Mouse (Mus musculus) urinary bladder, postnatal 36 days (tissue): ENCODE measurements at regions not wholly inside any gene's neighbourhood (a gene's known extent, or its start where the extent isn't known, plus 50 kb on each side); places are given as distances from the start of the nearest gene placed in this dataset.

Experiments
- DNase-seq, 2 experiments: peaks; one replicate each; pipeline ENCODE4 v3.0.0; 2022; ENCODE audit warnings: low spot score in 2 of 2, mixed read lengths in 1 of 2

DNA sequence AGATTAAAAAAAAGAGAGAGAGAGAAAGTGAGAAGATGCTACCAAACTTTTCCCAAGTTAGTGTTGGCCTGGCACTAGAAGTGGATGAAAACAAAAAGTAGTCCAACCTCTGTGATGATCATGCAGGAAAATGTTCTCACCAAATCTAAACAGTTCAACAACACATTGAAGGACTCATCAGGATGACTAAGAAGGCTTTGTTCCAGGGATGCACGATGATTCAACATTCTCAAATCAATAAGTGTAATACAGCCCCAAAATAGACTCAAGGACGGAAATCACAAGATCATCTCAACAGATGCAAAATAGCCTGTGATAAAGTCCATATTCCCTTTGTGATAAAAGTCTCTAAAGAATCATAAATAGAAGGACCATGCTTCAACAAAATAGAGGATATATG is 106.3 kb downstream of the Cysltr2 start:
- no peak for DNase-seq

- no peak for DNase-seq
Measured at GRCm38 (mm10) chr14:72939067-72939393, 109.9 kb downstream of the Cysltr2 start.

GRCm38 (mm10) chr14:72938382-72939066 is 110.4 kb downstream of the Cysltr2 start:
- no peak for DNase-seq

- no peak for DNase-seq
Measured at GRCm38 (mm10) chr14:72933598-72933997, 115.3 kb downstream of the Cysltr2 start.

DNA sequence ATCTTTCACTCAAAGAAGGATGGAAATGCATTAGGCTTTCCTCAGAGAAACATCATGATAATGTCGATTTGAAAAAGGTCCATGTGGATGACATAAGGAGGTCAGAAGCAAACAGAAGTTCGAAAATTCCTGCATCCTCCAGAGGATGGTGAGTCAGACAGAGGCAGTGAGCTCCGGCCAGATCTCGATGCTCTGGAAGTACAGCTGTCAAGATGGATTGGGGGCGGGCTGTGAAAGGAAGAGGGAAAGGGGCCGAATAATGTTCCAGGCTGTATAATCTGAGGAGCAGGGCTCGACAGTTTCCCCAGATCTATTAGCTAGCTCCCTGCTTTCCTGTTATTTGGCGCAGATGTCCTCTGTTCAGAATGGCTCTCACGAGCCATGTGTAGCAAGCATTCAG is 116.6 kb downstream of the Cysltr2 start:
- DNase-seq = no peak

GRCm38 (mm10) chr14:72901171-72901926 is 147.6 kb downstream of the Cysltr2 start:
- DNase-seq = no peak

- DNase-seq = no peak
Measured at GRCm38 (mm10) chr14:72899630-72900029, 149.3 kb downstream of the Cysltr2 start.

DNA sequence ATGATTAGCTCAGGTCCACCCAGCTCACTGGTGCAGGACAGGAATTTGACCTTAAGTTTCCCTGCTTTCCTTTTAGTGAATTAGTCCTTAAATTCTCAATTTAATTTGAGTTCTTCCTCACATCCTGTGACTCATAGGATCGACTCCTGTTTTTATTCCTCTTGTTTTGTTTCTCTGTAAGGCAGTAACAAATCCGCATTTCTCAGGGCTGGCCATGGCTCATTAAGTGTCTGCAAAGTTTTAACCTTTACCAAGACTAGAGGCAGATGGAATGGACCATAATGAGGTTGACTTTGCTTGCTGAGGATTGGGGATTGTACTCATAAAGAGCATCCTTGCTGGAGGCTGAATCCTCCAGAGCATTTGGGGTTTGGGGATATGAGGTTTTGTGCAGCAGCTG is 156.6 kb downstream of the Cysltr2 start:
- no peak for DNase-seq

- no peak for DNase-seq
Measured at GRCm38 (mm10) chr14:72889663-72890062, 159.3 kb downstream of the Cysltr2 start.

GRCm38 (mm10) chr14:72887470-72888071 is 161.3 kb downstream of the Cysltr2 start:
- DNase-seq = no peak

- peak in 1 of 2 experiments; percentile 18 for DNase-seq
Measured at GRCm38 (mm10) chr14:72886935-72887369, 162.0 kb downstream of the Cysltr2 start.

DNA sequence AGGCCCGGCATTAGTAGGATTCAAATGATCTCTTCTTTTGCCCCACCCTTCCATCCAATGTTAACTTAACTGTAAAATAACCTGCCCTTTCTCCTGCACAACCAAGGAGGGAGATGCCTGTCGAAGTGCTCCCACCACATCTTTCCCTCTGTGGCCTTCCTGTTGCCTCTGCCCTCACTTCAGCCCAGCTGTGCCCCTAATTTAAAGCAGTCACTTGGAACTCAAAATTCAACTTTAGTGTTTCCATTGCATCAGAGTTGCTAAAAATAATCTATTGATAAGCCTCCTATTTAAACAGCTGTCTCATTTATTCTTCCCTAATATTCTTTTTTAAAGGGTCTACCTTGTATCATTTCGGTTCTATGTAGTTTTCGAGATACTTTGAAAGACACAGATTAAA is 163.1 kb downstream of the Cysltr2 start:
- DNase-seq = no peak

DNA sequence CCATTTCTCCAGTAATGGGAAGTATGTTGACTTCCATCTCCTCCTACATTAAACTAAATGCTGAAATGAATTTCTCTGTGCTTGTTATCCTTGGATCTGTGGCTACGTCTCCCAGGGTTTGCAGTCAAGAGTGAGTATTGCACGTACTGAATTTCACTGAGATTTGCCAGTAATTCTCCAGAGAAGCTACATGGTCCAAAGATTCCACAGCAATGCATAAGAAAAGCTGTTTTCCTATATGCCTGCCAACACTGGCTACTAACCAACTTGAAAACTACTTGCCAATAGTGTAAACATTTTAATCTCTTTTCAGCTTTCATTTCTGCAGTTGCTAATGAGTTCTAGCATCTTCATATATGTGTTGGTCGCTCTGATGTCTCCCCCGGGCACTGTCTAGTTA is 164.4 kb downstream of the Cysltr2 start:
- no peak for DNase-seq

DNA sequence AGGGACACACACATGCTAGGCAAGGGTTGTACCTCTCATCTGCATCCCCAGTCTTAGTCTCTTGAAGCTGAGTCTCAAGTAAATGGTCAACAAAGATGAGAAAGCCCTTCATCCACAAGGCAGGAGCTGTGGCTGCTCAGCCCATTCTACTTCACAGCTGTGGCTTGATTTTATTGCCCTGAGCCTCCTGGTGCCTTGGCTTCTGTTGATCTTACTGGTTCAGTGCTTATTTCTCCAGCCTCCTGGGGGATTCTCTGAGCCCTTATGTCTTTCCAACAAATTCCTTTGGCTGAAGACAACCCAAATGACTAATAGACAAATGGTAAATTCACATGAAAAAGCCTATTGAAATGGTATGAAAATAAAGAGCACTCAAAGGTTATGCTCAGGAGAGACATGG is 167.3 kb upstream of the Fndc3a start:
- DNase-seq = no peak

DNA sequence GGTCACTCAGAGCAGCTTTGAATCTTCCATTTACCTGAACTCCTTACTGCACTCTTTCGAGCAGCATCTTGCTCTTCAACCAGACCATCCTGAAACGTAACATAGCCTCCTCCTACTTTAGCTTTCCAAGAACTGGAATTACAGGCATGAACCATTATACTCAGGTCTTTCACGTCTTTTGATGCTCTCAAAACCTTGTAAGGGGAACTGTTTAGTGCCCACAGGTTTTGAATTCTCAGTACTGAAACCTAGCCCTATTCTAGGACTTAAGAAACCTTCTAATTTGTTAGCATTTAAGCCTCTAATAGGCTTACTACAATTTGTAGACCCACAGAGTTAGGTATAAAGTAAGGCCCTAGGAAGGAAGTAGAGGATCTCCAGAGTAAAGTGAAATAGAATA is 163.7 kb upstream of the Fndc3a start:
- no peak for DNase-seq

DNA sequence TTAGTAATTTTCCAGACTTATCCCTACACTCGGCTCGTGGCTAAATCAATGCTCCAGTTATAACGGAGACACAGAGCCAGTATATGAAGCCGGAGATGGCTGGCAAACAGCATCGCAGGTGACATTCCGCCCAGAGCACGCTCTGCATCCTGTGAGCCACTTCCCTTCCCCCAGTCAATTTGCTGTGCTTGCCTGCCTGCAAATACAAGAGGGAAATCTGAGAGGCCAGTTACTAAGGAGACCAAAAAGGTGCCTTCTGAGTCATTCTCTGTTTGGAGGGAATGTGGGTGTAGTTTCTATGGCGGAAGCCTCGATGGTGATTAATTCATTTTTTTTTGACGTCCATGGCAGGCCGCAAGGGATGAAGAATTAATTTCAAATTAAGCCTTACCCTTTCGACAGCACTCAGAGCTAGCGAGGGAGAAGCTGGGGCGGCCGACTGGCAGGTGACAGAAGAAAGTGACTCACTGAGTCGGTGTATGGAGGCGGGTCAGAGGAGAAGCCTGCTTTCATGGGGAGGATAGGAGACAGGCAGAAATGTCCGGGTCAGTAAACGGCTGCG is 159.5 kb upstream of the Fndc3a start:
- peak in 1 of 2 experiments; percentile 17 for DNase-seq

DNA sequence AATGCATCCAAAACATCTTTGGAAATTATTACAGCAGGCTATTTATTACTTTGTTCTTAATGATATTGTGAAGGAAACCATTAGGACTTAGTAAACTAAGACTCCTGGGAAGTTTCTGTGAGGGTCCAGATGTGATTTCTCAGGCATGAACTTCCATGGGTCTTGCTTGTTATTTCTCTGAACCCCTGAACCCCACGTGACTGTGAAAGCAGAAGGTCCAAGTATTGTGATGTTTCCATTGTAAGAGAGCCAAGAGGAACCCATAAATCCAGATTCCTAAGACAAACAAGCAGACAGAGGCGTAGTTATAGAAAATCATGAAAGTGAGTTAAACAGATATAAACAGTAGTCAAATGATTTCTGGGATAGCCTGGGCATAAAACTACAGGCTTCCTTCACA is 157.1 kb upstream of the Fndc3a start:
- DNase-seq = no peak

- DNase-seq = no peak
Measured at GRCm38 (mm10) chr14:72865531-72865930, 155.7 kb upstream of the Fndc3a start.

DNA sequence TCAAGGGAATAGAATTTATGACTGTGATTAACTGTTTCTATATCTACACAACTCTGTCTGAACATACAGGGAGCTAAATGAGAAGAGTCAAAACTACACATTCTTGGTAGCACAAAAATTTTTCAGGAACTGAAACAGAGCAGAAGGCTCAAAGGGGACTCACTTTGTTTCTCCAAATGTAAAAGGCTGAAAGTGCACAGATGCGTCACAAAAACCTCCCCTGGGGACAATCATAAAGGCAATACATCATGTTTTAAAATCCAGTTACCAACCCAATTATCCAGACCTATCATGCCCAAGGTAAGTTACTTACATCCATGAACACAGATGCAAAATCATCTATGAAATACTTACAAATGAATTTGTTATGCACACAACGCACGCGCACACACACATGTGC is 155.0 kb upstream of the Fndc3a start:
- DNase-seq = no peak

DNA sequence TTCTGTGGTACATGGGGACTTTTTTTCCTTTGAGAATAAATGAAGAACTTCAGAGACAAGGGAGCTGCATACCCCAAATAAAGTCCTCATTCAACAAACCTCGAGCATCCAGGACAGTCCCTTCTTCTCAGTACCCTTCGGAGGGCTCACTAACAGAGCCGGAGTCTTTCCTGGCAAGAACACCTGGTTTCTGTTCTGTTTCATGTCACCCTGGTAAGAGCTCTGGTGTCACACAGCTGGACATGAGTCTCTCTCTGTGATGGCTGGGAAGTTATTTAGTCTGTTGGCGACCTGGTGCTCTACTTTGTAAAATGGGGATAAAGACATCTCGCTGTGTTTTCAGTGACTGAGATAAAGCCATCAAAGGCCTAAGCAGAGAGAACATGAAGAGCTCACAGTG is 154.3 kb upstream of the Fndc3a start:
- DNase-seq = no peak

DNA sequence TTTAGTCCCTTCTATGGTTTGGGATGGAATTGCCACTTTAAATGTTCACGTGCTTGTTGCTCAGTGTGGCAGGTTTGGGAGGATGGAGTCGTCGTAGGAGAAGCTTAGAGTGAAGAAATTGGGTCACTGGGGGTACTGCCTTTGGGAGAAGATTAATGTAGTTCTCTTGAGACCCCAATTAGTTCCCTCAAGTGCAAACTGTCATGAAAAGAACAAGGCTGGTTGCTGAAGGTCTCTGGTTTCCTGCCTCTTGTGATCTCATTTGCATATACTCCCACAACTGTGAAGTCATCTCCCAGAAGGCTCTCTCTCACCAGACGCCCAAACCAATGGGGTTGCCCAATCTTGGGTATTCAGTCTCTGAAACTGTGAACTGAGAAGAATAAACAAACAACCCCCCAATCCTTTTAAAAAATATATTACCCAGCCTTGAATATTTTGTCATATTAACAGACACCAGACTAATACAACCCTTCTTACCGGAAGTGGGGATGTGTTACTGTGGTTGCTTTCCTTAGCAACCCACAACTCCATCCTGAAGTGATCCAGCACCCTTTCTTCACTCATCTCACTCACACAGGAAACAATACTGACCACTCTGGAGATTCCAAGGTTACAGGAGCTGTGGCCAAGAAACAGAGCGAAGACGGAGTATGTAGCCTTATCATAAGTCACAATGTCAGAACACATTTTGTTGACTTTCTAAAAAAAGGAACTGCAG is 153.2 kb upstream of the Fndc3a start:
- DNase-seq = no peak

DNA sequence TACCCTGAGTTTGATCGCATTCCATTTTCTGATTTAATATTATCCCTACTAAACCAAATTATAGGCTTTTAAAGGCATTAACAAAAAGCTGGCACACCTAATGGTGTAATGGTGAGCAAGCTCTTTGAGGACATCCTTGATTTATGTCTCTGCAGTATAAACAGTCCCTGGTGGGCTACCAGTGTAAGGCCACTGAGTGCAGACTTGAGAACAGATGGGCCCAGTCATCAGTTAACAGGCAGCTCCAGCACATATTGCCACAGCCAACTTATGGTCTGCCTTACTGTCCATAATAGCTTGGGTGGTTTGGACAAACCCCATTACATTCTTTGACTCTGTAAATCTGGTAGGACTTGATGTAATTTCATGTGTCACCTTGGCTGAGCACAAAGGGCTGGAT is 144.4 kb upstream of the Fndc3a start:
- no peak for DNase-seq
